In genomic region chr14:99712624-99713023, GRCm38 (mm10) we compare ENCODE assay signal across 21 mouse cellular contexts.
DNase-seq lines count a peak whose midpoint lies in the region.
"Had no signal": no experiment of that assay in that cellular context is flagged by ENCODE, and none has a peak within 500 bp of the region (broad histone marks: within the 10 kb centered on the region; RNA-seq: fewer than 3 reads in every experiment).

No protein-coding gene starts in this region.

- DNase-seq in frontal cortex, adult 2 months (ENCODE audit: extremely low spot score in 1 of 2, low spot score in 1 of 2): peak; percentile 36 to 46
- DNase-seq in frontal cortex, postnatal 10 days (ENCODE audit: low spot score in 2 of 2): no peak
- peak; percentile 28 for DNase-seq in right cerebral cortex, adult 18-20 months
- no peak for DNase-seq in right cerebral cortex, postnatal 14 days
- peak; percentile 10 to 31 for DNase-seq in right cerebral cortex, postnatal 36 days (ENCODE audit: low spot score in 2 of 2)
- no peak for DNase-seq in spleen, postnatal 14 days (ENCODE audit: low spot score in 2 of 2)
- no peak for DNase-seq in thymus, postnatal 36 days
- DNase-seq: adrenal gland, postnatal 10 days; cerebellum, adult 11 months; cerebellum, adult 9-10 months; cerebellum, postnatal 36 days; embryo, embryonic 11 days; gastrocnemius, postnatal 36 days; heart, adult 2 months; heart, postnatal 4 days; kidney, adult 8-10 months; lung, embryonic 14.5 days; lung, postnatal 14 days; midbrain, embryonic 14.5 days; thymus, adult 18-20 months; thymus, postnatal 4 days had no signal

Comparison
In these comparisons a context has a peak if more than half of its experiments do, and no peak if none do; other contexts are left out.
1. DNase-seq: peak in frontal cortex, adult 2 months (2 of 2), right cerebral cortex, adult 18-20 months (single experiment) and right cerebral cortex, postnatal 36 days (2 of 2); none in frontal cortex, postnatal 10 days (0 of 2), right cerebral cortex, postnatal 14 days (single experiment), spleen, postnatal 14 days (0 of 2) and thymus, postnatal 36 days (0 of 2).